Mouse (Mus musculus) heart, postnatal 4 days (tissue): ENCODE measurements at regions not wholly inside any gene's neighbourhood (a gene's known extent, or its start where the extent isn't known, plus 50 kb on each side); places are given as distances from the start of the nearest gene placed in this dataset.
A peak's percentile ranks its signal among the peaks of the same experiment; 100 is the strongest.

ENCODE experiments used
- DNase-seq: peaks from one replicate; pipeline ENCODE4 v3.0.0; 2021

DNA sequence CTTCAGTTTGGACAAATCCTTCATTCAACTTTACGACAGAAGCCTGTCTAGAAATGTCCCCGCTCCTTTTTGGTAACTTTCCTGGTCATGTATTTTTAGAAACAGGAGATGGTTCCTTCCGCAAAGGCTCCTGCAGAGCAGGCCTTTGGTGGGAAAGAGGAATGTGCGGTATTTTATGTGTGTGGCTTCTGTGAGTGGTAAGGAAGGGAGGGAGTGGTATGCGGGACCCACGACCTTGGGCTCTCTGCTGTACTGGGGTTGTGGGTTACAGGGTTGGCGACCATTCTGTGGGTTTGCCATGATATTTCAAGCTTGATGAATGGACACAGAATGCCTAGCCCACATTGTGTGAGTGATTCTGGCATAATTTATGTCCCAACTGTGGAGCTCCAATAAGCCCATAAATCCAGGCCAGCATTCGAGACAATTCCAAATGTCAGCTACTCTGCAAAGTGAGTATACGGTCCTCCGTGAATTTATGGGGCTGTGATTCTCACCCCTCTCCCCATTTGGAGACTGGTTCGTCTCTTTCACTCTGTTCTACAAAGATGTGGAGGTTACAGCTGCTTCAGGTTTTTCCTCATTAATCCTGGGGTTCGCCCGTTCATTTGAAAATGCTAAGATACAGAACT is 109.3 kb upstream of the Rxfp2 start:
- peak; percentile 7 for DNase-seq

DNA sequence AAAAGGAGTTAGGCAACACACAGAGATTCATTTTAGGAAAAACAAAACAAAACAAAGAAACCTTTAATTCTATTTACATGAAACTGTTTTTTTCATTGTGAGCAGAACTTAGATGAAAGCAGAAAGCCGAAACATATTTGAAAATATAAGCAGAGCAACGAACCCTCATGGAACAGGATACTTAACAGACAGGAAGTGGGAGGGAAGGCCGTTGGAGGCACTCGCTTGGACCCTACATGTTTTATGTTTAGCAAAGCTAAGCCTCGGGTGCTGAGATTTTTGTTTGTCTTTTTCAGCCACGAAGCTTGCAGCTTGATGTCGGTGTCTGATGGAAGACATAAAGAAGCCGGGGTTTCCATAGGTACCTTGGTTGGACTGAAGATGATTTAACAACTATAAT is 108.5 kb upstream of the Rxfp2 start:
- no peak for DNase-seq

DNA sequence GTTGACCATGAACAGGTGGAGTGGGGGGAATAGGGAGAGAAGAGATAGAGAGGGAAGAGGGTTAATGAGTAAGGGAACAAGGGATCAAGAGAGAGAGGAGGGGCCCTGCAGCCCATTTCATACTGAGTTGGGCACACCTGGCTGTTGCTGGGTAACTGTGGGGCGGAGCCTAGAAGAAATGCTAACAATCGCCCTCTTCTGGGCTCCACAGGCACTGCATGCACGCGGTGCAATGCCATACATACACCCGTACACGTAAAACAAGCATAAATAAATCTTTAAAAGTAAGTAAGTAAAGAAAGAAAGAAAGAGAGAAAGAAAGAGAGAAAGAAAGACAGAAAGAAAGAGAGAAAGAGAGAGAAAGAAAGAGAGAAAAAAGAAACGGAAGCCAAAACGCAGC is 106.5 kb upstream of the Rxfp2 start:
- DNase-seq: no peak

DNA sequence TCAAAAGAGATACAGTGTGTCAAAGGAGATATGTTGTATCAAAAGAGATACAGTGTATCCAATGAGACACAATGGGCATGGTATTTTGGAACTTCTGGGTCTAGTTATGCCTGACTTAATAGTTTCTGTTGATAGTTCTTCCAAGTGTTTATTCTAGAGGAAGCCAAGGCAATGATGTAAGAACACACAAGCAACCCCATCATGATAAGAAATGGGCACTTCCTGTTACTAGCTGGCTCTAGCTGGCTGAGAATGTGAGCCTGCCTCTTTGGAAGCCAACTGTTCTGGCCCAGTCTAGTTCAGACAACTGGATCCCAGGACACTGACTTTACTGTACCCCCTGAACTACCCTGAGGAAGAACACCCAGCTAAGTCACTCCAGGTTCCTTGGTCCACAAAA is 102.7 kb upstream of the Rxfp2 start:
- DNase-seq: no peak

DNA sequence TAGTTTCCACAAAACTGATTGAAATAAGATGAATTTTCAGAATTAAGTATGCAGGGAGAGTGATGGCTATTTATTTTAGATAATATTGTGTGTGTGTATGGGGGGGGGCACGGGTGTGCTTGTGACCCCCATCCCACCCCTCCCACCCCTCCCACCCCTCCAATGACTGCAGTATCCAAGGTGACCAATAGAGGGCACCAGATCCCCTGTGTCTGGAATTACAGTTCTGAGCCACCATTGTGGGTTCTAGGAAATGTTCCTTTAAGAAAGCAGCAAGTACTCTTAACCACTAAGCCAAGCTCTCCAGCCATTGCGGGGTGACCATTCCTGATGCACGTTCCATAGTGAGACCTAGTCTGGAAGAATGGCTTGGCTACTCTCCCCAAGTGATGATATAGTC is 101.1 kb upstream of the Rxfp2 start:
- peak; percentile 25 for DNase-seq

- DNase-seq: no peak
These were observed 99.4 kb upstream of the Rxfp2 start for GRCm38 (mm10) chr5:149919097-149919496.

- DNase-seq: no peak
These were observed 98.1 kb upstream of the Rxfp2 start for GRCm38 (mm10) chr5:149920326-149920725.

DNA sequence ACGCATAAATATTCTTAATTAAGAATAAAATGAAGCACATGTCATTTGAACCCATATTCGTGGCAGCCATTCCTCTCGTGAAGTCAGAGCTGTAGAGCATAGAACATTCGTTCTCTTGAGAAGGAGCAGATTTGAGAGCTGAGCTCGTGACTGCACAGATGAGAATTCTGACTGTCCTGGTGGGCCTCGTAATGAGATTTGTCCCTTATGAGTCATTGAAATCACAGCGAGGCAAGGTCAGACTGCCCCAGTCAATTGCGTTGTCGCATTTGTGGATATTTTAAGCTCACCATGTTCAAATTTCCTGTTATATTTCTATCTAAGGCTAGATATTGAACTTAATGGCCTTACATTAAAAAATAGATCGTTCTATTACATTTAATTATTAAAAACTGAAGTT is 94.0 kb upstream of the Rxfp2 start:
- DNase-seq: no peak

- no peak for DNase-seq
These were observed 91.7 kb upstream of the Rxfp2 start for GRCm38 (mm10) chr5:149926786-149927185.

DNA sequence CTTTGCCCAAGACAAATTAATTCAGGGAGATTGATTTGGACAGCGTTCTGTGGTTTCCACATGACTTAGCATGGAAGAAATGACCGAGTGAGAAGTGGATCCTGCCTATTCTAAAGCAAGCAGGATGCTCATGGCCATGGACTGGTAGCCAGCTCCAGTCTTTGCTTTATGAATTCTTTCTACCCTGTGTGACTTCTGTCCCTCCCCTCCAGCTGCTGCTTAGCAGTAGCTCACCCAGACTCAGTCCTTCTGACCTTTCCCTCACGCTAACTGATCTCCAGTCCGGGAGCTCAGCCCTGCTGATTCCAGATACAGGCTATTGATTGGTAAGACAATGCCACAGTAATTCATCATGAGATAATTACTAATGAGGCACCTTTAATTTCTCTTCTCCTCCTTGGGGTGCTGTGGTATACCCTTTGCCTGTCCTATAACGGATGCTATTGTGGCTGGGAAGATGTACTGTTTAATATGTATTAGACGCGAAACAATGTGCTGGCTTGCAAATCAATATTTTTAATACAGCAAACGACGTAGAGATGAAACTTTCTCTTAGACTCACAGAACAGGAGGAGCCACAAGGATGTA is 86.8 kb upstream of the Rxfp2 start:
- no peak for DNase-seq

GRCm38 (mm10) chr5:149932220-149932619 is 86.3 kb upstream of the Rxfp2 start:
- no peak for DNase-seq

GRCm38 (mm10) chr5:149945651-149946050 is 72.8 kb upstream of the Rxfp2 start:
- peak; percentile 12 for DNase-seq

DNA sequence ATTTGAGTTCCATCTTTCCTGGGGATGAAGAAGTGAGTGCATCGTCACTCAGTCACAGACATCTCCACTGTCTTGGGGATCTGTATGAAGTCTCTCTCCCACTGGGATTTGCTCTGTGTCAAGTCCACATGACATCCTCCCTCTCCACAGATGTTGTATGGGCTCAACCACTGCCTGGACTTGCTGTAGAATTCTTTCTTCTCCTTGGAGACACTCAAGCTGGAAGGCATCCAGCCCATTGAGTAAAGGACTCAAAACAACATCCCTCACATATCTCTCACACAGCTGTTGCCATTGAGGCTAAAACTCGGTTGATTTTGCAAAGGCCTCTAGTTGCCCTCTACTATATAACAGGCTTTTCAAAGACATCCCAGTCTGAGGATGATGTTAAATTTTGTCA is 71.0 kb upstream of the Rxfp2 start:
- peak; percentile 58 for DNase-seq

- DNase-seq: no peak
These were observed 61.5 kb upstream of the Rxfp2 start for GRCm38 (mm10) chr5:149956931-149957330.

- DNase-seq: peak; percentile 59
These were observed 57.3 kb upstream of the Rxfp2 start for GRCm38 (mm10) chr5:149961178-149961577.

DNA sequence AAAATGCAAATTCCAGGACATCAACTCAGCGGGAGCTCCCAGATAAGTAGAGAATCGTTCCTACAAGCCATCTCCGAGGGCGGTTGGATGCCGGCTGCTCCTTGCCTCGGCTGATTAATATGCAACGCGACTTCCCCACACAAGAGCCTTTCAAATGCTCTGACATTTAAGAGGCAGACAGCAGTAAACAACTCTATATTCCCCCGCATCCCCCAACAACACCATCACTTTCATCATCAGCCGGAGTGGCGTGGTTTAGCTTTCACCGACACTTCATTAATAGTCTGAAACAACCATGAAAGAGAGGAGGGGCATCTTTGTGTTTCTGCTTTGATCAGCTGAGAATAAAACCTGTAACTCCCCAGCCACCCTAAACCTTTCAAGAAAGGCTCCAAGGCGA is 53.7 kb upstream of the Rxfp2 start:
- DNase-seq: no peak
